Mouse (Mus musculus): ENCODE data around the gene Cts7. TPM values are rescaled to one million over a fixed set of nuclear protein-coding genes. Genes with fewer than 3 reads are reported as not detected.

The Cts7 gene
- not detected for total RNA-seq (2021)

DNA sequence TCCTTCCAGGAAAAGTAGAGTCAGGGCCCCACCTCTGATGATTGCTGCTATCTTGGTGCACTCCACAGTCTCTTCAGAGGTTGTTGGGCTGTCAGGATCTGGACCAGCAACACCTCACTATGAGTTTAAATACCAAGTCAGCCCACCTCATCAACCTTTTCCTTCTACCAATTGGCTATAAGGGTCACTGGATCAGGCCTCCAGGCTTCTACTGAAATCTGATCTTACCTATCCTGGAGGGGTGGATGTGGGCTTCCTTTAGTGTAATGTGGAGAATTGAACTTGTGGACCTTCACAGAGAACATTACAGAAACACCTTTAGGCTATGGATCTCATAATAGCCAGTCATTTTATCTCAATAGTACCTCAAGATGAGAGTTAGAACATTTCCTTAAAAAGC lies at the start of gene Cts7:
Gene Cts7, minus strand, starts transcription at position 101 of the 400 bp plus-strand sequence.
- intact Hi-C loops (cut with DNase I), result no loop called here
- no peak for DNase-seq

Small RNA genes within 50 kb of the gene (microRNA-seq; reads per million reads assigned to microRNA genes)
- gene Gm27704 (ENCODE audit: borderline number of aligned reads in 2 of 2), result 0 reads per million in 2 experiments

Other genes starting within 250 kb of the Cts7 start
- not detected for gene Ctsr, start 193.9 kb downstream of the Cts7 start, total RNA-seq (2021)
- not detected for gene Cts6, start 154.8 kb downstream of the Cts7 start, total RNA-seq (2021)
- gene Cts8, start 102.8 kb downstream of the Cts7 start, total RNA-seq (2021), result not detected
- not detected for gene Gm49398, start 69.4 kb downstream of the Cts7 start, total RNA-seq (2021)
- gene Ctsm, start 183.6 kb upstream of the Cts7 start, total RNA-seq (2021), result not detected
- gene Gm49352, start 210.0 kb upstream of the Cts7 start, total RNA-seq (2021), result not detected
- not detected for gene Cts3, start 211.9 kb upstream of the Cts7 start, total RNA-seq (2021)